ENCODE assay signal across 8 mouse cellular contexts in genomic region chr17:8592427-8593277, GRCm38 (mm10). TPM values are rescaled to one million over a fixed set of nuclear protein-coding genes. Genes with fewer than 3 reads are reported as not detected.
DNase-seq lines count a peak whose midpoint lies in the region; ATAC-seq and TF ChIP-seq lines count a peak whose summit lies in the region.

No protein-coding gene starts in this region.

- no peak overlapping the region for H3K27ac ChIP-seq in intestine, postnatal 0 days (ENCODE audit: low read depth, low read length)
- no peak overlapping the region for H3K27ac ChIP-seq in midbrain, embryonic 11.5 days (ENCODE audit: low read depth, low read length)
- H3K27ac ChIP-seq in small intestine, adult 2 months (ENCODE audit: insufficient read depth, low read depth, low read length), result no peak overlapping the region

- H3K4me2 ChIP-seq in intestine, postnatal 0 days (replicated peaks; ENCODE audit: low read depth), result peak overlapping the region; percentile 40; the same call in 1 of the 2 replicates
- peak overlapping the region; percentile 47 for H3K4me2 ChIP-seq in midbrain, embryonic 11.5 days

- peak; percentile 91 for TF ChIP-seq CTCF in intestine, postnatal 0 days (IDR thresholded peaks at IDR 0.05; ENCODE audit: low read depth)
- peak; percentile 77; the same call in 1 of the 2 replicates for TF ChIP-seq CTCF in small intestine, adult 2 months (IDR thresholded peaks at IDR 0.05; ENCODE audit: extremely low read depth, insufficient read length, insufficient replicate concordance, low read depth, low read length)

- H3K4me1 ChIP-seq in intestine, postnatal 0 days (replicated peaks; ENCODE audit: control insufficient read depth, insufficient read depth, low read length), result no peaks in the 10 kb centered on the region
- no peaks in the 10 kb centered on the region for H3K4me1 ChIP-seq in midbrain, embryonic 11.5 days (ENCODE audit: control insufficient read depth, insufficient read depth, low read length)
- H3K4me1 ChIP-seq in small intestine, adult 2 months (ENCODE audit: control insufficient read depth, insufficient read depth, insufficient read length, low read length), result no peaks in the 10 kb centered on the region

- DNase-seq in adipocyte (ENCODE audit: low spot score), result peak; percentile 80
- peak; percentile 64 for DNase-seq in embryo, embryonic 11.5 days (ENCODE audit: low read depth, low spot score)
- DNase-seq in heart, adult 11 months, result peak; percentile 93
- DNase-seq in left cerebral cortex, postnatal 36 days (ENCODE audit: low spot score in 2 of 2), result peak; percentile 70 to 80
- DNase-seq in midbrain, embryonic 11.5 days (ENCODE audit: low spot score, missing footprints), result peak; percentile 97

- ATAC-seq in intestine, postnatal 0 days, result no peak; the same call in 1 of the 2 replicates
- ATAC-seq in midbrain, embryonic 11.5 days (ENCODE audit: low FRiP score), result 0 out of 2 replicates have a peak, but pooled peaks have one; percentile 44
- ATAC-seq in erythroblast, adult 5-6 weeks (replicated peaks; ENCODE audit: low FRiP score, poor library complexity, severe bottlenecking), result no peak

- no peak for TF ChIP-seq POLR2A in small intestine, adult 2 months (IDR thresholded peaks at IDR 0.05; ENCODE audit: low read depth, low read length)

- H3K9me3 ChIP-seq in intestine, postnatal 0 days (ENCODE audit: control insufficient read depth), result no peaks in the 10 kb centered on the region
- H3K9me3 ChIP-seq in midbrain, embryonic 11.5 days (ENCODE audit: control insufficient read depth, low read length), result no peaks in the 10 kb centered on the region

- intact Hi-C loops in left cerebral cortex, postnatal 36 days (cut with DNase I), result loop anchor here (1.0 to 2.0 kb wide), 2 partner anchors 66 to 124 kb away; no protein-coding TSS in a partner anchor

- H3K4me3 ChIP-seq in intestine, postnatal 0 days (ENCODE audit: low read depth, low read length), result no peak overlapping the region
- peak overlapping the region; percentile 21; the same call in 1 of the 2 replicates for H3K4me3 ChIP-seq in midbrain, embryonic 11.5 days (ENCODE audit: low read depth, low read length)
- H3K4me3 ChIP-seq in small intestine, adult 2 months (ENCODE audit: low read depth, low read length), result no peak overlapping the region

- H3K36me3 ChIP-seq in intestine, postnatal 0 days (ENCODE audit: control insufficient read depth, insufficient read depth), result no peaks in the 10 kb centered on the region
- no peaks in the 10 kb centered on the region for H3K36me3 ChIP-seq in midbrain, embryonic 11.5 days (ENCODE audit: control insufficient read depth, insufficient read depth, low read length)
- H3K36me3 ChIP-seq in small intestine, adult 2 months (ENCODE audit: control insufficient read depth, insufficient read depth, low read length), result no peaks in the 10 kb centered on the region

- 11% methylated on average over 22 of the region's 22 CpGs for WGBS in intestine, postnatal 0 days
- 15% methylated on average over 22 of the region's 22 CpGs for WGBS in midbrain, embryonic 11.5 days
- WGBS in small intestine, adult 2 months, result 14% methylated on average over 22 of the region's 22 CpGs

- H3K27me3 ChIP-seq in intestine, postnatal 0 days (replicated peaks; ENCODE audit: control insufficient read depth, insufficient read depth, low read length), result 0 out of 2 replicates have a peak, but pooled peaks cover 3% of the 10 kb centered on the region
- H3K27me3 ChIP-seq in midbrain, embryonic 11.5 days (ENCODE audit: control insufficient read depth, insufficient read depth, low read length), result no peaks in the 10 kb centered on the region
- H3K27me3 ChIP-seq in small intestine, adult 2 months (ENCODE audit: control insufficient read depth, insufficient read depth, low read length), result no peaks in the 10 kb centered on the region

- H3K9ac ChIP-seq in intestine, postnatal 0 days (ENCODE audit: low read depth, low read length), result no peak overlapping the region
- peak overlapping the region; percentile 53 for H3K9ac ChIP-seq in midbrain, embryonic 11.5 days (ENCODE audit: low read length)

RNA-seq across cellular contexts. Expression of gene Gm17087, which starts 25.9 kb away (rescaled TPM):
- not detected in 2 replicates for polyA plus RNA-seq in intestine, postnatal 0 days (2015; fragmentation: Nextera tagmentation; extraction: Ambion mirVana)
- not detected for total RNA-seq in left cerebral cortex, postnatal 36 days (2021)
- polyA plus RNA-seq in midbrain, embryonic 11.5 days (2014; fragmentation: Nextera tagmentation; extraction: Ambion mirVana), result not detected in 2 replicates
- not detected in 2 replicates for polyA plus RNA-seq in small intestine, adult 2 months (2012; rRNA removed)
- total RNA-seq in erythroblast, adult 5-6 weeks (2015; ENCODE audit: low replicate concordance), result not detected in 2 replicates
- total RNA-seq in erythroblast, adult 5-6 weeks (2017; ENCODE audit: low replicate concordance), result not detected in 2 replicates
